Mouse (Mus musculus) heart, embryonic 15.5 days (tissue): ENCODE measurements around the gene Msmo1. TPM values are rescaled to one million over a fixed set of nuclear protein-coding genes. Genes with fewer than 3 reads are reported as not detected.

Source experiments
- ATAC-seq: fragments of 200-750 bp; cut with Nextera tagmentation; replicated peaks from 2 replicates; pipeline ENCODE4 v1.8.0; 2017; ENCODE audit warnings: low read depth, moderate TSS enrichment; ENCODE audit not compliant: insufficient number of reproducible peaks, insufficient read depth, low FRiP score
- H3K27ac ChIP-seq: fragments of 300-500 bp; sonication (generic); 2 replicates; pipeline ENCODE4 v1.5.1; 2015; ENCODE audit warnings: mild to moderate bottlenecking, inconsistent platforms
- H3K27me3 ChIP-seq: fragments of 300-500 bp; sonication (generic); 2 replicates; pipeline ENCODE4 v1.6.1; 2015; ENCODE audit warnings: inconsistent platforms
- H3K36me3 ChIP-seq: fragments of 300-500 bp; sonication (generic); 2 replicates; pipeline ENCODE4 v1.6.1; 2015; ENCODE audit warnings: mild to moderate bottlenecking, inconsistent platforms
- H3K4me1 ChIP-seq: fragments of 300-500 bp; sonication (generic); replicated peaks from 2 replicates; pipeline ENCODE4 v1.6.1; 2015; ENCODE audit warnings: inconsistent platforms
- H3K4me2 ChIP-seq: fragments of 300-500 bp; sonication (generic); 2 replicates; pipeline ENCODE4 v1.6.1; 2015; ENCODE audit warnings: inconsistent platforms, mild to moderate bottlenecking, moderate library complexity
- H3K4me3 ChIP-seq: fragments of 300-500 bp; sonication (generic); 2 replicates; pipeline ENCODE4 v1.5.1; 2015; ENCODE audit warnings: mild to moderate bottlenecking, inconsistent platforms
- H3K9ac ChIP-seq: fragments of 300-500 bp; sonication (generic); 2 replicates; pipeline ENCODE4 v1.6.1; 2015; ENCODE audit warnings: mild to moderate bottlenecking, inconsistent platforms
- H3K9me3 ChIP-seq: fragments of 300-500 bp; sonication (generic); replicated peaks from 2 replicates; pipeline ENCODE4 v1.6.1; 2016; ENCODE audit warnings: inconsistent platforms
- WGBS: fragments of 180-500 bp; shearing (Covaris S2); methylation state at CpG from one replicate; pipeline ENCODE4 v1.1.7; 2015; ENCODE audit warnings: mixed read lengths; 5-methylcytosine and 5-hydroxymethylcytosine counted together
- polyA plus RNA-seq: library from polyadenylated mRNA; unstranded; fragments of >200 nt; fragmentation: Nextera tagmentation; extraction: Ambion mirVana; gene quantifications from 2 replicates; pipeline ENCODE4 v1.2.1, GENCODE M21; 2015

The Msmo1 gene
- polyA plus RNA-seq, 1 experiment from 2014 or later: 31.5 TPM

GRCm38 (mm10) chr8:64746215-64747058 is 12.8 kb upstream of the Msmo1 start:
- Histone ChIP-seq H3K4me1 (no peaks in the 10 kb centered on the region), H3K27ac (no peak overlapping the region), H3K36me3 (0 out of 2 replicates have a peak, but pooled peaks cover 6% of the 10 kb centered on the region), H3K9me3 (no peaks in the 10 kb centered on the region), H3K4me3 (no peak overlapping the region), H3K27me3 (no peaks in the 10 kb centered on the region), H3K4me2 (no peak overlapping the region), H3K9ac (no peak overlapping the region)
- WGBS: 71% methylated on average over 10 of the region's 10 CpGs
- ATAC-seq: no peak

DNA sequence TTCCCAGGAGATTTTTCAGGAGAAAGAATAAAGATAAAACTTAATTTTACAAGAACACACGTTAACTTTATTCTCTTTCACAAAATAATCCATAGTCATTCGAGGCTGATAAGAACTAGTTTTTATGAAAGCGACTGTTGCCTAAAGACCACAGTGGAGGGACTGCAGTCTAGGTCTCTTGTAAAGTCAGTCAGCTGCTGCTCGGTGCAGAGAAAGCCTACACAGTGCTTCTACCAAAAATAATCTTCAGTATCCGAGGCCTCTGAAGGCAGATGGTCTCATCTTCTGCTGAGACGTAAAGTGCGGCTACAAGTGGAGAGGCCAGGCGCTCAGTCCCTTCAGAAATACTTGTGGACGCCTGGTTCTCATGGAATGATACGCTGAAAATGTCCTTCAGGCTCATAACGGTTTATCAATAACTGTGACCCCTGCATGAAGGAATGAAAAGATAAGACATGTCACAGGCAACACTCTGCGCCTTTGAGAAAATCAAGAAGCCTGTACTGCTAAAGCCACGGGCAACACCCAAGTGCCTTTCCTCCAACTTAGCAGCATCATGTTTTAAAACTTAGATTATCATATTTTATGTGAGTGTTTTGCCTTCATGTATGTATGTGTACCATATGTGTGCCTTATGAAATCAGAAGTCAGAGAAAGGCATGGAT is 7.1 kb upstream of the Msmo1 start:
- no peaks in the 10 kb centered on the region for H3K36me3 ChIP-seq
- no peak overlapping the region for H3K4me3 ChIP-seq
- peaks cover 4% of the 10 kb centered on the region; the same call in 1 of the 2 replicates for H3K4me1 ChIP-seq
- no peaks in the 10 kb centered on the region for H3K27me3 ChIP-seq
- no peak for ATAC-seq
- 52% methylated on average over 13 of the region's 13 CpGs for WGBS
- H3K9me3 ChIP-seq: no peaks in the 10 kb centered on the region
- H3K27ac ChIP-seq: no peak overlapping the region
- H3K4me2 ChIP-seq: no peak overlapping the region
- no peak overlapping the region for H3K9ac ChIP-seq

DNA sequence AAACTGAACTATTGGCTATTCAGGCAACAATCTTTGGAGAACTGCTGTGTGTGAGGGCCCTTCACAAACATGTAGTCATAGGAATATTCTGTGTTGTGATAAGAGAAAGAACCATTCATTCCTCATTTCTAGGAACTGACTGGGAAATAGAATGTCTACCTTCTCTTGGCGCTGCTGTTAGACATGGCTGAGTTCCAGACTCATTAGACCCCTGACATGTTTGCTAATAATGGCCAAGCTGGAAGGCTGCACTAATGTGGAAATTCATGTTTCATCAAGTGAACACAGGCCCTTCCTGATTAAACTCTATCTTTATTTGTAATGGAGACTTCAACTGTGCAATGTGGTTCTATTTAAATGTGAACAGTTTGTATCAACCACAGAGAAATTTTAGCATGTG is 5.3 kb upstream of the Msmo1 start:
- ATAC-seq: no peak

DNA sequence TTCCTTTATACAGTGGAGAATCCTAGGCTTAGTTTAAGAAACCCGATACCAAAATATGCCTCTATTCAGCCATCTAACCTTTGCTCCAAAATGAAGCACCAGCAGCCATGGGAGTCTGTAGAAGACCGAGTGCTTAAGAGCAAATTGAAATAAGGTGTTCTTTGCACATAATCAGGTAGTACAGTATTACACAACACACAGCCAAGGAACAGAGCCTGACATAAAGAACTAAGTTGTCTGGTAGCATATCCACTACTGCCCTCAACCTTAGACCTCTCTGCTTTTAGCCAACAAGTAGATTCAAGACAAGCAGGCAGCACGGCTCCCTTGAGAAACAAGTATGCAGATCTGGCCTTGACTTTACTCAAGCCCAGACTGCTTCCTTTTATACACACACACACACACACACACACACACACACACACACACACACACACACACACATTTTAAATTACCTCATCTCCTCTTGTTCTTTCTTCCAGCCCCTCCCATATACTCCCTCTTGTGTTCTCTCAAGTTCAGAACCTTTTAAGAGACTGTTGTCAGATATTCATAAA is 3.3 kb upstream of the Msmo1 start:
- peaks cover 14% of the 10 kb centered on the region; the same call in 1 of the 2 replicates for H3K4me1 ChIP-seq
- H3K27me3 ChIP-seq: no peaks in the 10 kb centered on the region
- H3K27ac ChIP-seq: no peak overlapping the region
- H3K9ac ChIP-seq: no peak overlapping the region
- no peak for ATAC-seq
- 70% methylated on average over 3 of the region's 3 CpGs for WGBS
- H3K36me3 ChIP-seq: no peaks in the 10 kb centered on the region
- no peaks in the 10 kb centered on the region for H3K9me3 ChIP-seq
- no peak overlapping the region for H3K4me2 ChIP-seq
- no peak overlapping the region for H3K4me3 ChIP-seq

More for the DNA sequence above, 5.3 kb upstream of the Msmo1 start:
- H3K4me1 ChIP-seq: peaks cover 6% of the 10 kb centered on the region; the same call in 1 of the 2 replicates
- H3K9ac ChIP-seq: no peak overlapping the region
- no peaks in the 10 kb centered on the region for H3K36me3 ChIP-seq
- H3K4me3 ChIP-seq: no peak overlapping the region
- H3K9me3 ChIP-seq: no peaks in the 10 kb centered on the region
- 71% methylated on average over 1 of the region's 1 CpGs for WGBS
- no peaks in the 10 kb centered on the region for H3K27me3 ChIP-seq
- H3K4me2 ChIP-seq: no peak overlapping the region
- no peak overlapping the region for H3K27ac ChIP-seq

DNA sequence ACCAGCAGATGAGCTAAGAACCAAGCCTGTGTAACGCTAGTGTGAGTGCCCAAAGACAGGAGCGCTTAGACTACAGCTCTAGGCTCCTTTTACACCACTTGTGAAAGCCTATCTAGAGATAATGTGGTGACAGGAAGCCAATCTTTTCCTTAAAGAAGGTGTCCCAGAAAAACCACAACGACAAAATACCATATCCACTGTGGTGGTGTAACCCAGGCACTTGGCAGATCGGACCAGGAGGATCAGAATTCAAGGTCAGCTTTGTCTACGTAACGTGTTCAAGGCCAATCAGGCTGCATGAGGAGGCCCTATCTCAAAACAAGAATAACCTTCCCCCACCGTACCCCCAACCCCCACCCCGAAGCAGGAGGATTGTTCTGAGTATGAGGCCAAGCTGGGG is 1.6 kb upstream of the Msmo1 start:
- Histone ChIP-seq H3K9ac (no peak overlapping the region), H3K4me1 (peaks cover 10% of the 10 kb centered on the region; the same call in 1 of the 2 replicates), H3K4me3 (no peak overlapping the region), H3K4me2 (no peak overlapping the region), H3K36me3 (peaks cover 7% of the 10 kb centered on the region), H3K9me3 (no peaks in the 10 kb centered on the region), H3K27ac (no peak overlapping the region), H3K27me3 (no peaks in the 10 kb centered on the region)
- 63% methylated on average over 8 of the region's 8 CpGs for WGBS
- ATAC-seq: no peak

GRCm38 (mm10) chr8:64732596-64732995 is 996 bp downstream of the Msmo1 start:
- no peaks in the 10 kb centered on the region for H3K9me3 ChIP-seq
- WGBS: 9% methylated on average over 9 of the region's 9 CpGs
- H3K36me3 ChIP-seq: peaks cover 19% of the 10 kb centered on the region
- ATAC-seq: no peak
- peak overlapping the region; percentile 67 for H3K4me2 ChIP-seq
- H3K27ac ChIP-seq: no peak overlapping the region
- H3K27me3 ChIP-seq: no peaks in the 10 kb centered on the region
- peaks cover 10% of the 10 kb centered on the region for H3K4me1 ChIP-seq
- peak overlapping the region; percentile 84 for H3K4me3 ChIP-seq
- peak overlapping the region; percentile 72 for H3K9ac ChIP-seq

DNA sequence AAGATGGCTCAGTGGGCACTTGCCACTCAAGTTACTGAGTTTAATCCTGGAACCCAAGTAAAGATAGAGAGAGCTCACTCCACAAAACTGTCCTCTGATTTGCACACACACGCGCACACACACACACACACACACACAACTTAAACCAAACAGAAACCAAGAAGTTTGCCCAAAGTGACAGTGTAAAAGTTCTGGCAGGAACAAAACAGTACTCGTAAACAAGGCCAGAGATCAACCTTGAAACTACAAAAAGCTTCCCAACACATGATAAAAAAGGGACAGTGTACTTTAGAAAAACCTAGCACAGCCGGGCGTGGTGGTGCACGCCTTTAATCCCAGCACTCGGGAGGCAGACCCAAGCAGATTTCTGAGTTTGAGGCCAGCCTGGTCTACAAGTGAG is 5.4 kb downstream of the Msmo1 start:
- 88% methylated on average over 7 of the region's 7 CpGs for WGBS

DNA sequence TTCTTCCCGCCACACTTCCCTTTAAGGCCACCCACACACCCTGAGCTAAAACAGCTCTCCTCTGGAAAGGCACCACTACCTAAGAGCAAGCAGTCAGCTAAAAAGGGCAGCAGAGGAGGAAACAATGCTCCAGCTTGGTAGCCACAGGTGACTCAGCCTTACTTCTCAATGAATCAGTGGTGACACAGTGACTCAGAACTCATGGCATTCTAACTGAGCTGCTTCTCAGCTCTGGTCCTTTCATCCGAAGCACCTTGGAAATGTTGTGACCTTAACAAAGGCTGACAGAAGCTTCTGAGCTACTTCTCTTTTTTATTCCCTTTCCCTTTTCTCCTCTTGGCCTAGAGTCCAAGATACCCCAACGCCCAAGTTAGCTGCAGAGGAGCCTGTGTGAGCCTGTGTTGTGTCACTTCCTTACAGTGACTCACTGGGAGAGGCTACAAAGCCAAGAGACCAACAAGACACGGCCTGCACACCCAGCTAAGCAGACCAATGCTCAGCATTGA is 7.3 kb downstream of the Msmo1 start:
- Histone ChIP-seq H3K36me3 (peaks cover 46% of the 10 kb centered on the region), H3K4me2 (no peak overlapping the region), H3K9ac (no peak overlapping the region), H3K27me3 (no peaks in the 10 kb centered on the region), H3K4me3 (no peak overlapping the region), H3K27ac (no peak overlapping the region), H3K4me1 (no peaks in the 10 kb centered on the region; the same call in 1 of the 2 replicates), H3K9me3 (no peaks in the 10 kb centered on the region)
- 77% methylated on average over 4 of the region's 4 CpGs for WGBS
- ATAC-seq: no peak

More for the DNA sequence above, 5.4 kb downstream of the Msmo1 start:
- Histone ChIP-seq H3K4me3 (no peak overlapping the region), H3K4me1 (peaks cover 8% of the 10 kb centered on the region), H3K27me3 (no peaks in the 10 kb centered on the region), H3K27ac (no peak overlapping the region), H3K9me3 (no peaks in the 10 kb centered on the region), H3K36me3 (peaks cover 40% of the 10 kb centered on the region), H3K4me2 (no peak overlapping the region), H3K9ac (no peak overlapping the region)
- ATAC-seq: no peak

DNA sequence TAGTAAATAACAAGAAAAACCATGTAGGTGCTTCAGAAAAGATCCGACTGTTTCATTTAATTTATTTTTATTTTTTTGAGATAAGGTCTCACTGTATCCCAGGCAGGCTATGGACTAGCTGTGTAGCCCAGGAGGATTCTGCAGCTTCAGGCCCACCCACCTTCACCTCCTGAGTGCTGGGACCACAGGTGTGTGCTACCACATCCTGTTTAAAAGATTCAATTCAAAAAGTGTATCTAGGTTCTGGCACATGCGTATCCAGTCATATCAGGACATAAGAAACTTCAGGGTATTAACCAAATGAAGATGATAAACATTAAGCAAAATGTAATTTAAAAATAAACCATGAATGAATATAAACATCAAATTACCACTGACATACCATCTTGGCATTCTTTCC is 10.4 kb downstream of the Msmo1 start:
- no peak overlapping the region for H3K27ac ChIP-seq
- H3K4me3 ChIP-seq: no peak overlapping the region
- no peaks in the 10 kb centered on the region for H3K9me3 ChIP-seq
- H3K9ac ChIP-seq: no peak overlapping the region
- no peaks in the 10 kb centered on the region for H3K4me1 ChIP-seq
- H3K27me3 ChIP-seq: no peaks in the 10 kb centered on the region
- H3K36me3 ChIP-seq: peaks cover 58% of the 10 kb centered on the region
- ATAC-seq: no peak
- no peak overlapping the region for H3K4me2 ChIP-seq
- 89% methylated on average over 2 of the region's 2 CpGs for WGBS

GRCm38 (mm10) chr8:64717868-64718267 is 15.7 kb downstream of the Msmo1 start:
- Histone ChIP-seq H3K4me3 (no peak overlapping the region), H3K9me3 (no peaks in the 10 kb centered on the region), H3K36me3 (peaks cover 40% of the 10 kb centered on the region), H3K4me2 (no peak overlapping the region), H3K9ac (no peak overlapping the region), H3K27ac (no peak overlapping the region), H3K27me3 (no peaks in the 10 kb centered on the region), H3K4me1 (no peaks in the 10 kb centered on the region)
- WGBS: 84% methylated on average over 7 of the region's 7 CpGs
- ATAC-seq: no peak

- Histone ChIP-seq H3K4me1 (no peaks in the 10 kb centered on the region), H3K4me3 (no peak overlapping the region), H3K9me3 (no peaks in the 10 kb centered on the region), H3K27ac (no peak overlapping the region), H3K9ac (no peak overlapping the region), H3K36me3 (peaks cover under 1% of the 10 kb centered on the region), H3K27me3 (no peaks in the 10 kb centered on the region), H3K4me2 (no peak overlapping the region)
- 87% methylated on average over 7 of the region's 7 CpGs for WGBS
- ATAC-seq: no peak
These were observed 21.1 kb downstream of the Msmo1 start for GRCm38 (mm10) chr8:64712499-64712898.
